Comparison of ENCODE assay signal across 12 mouse cellular contexts in genomic region chr6:48439654-48440053, GRCm38 (mm10). TPM values are rescaled to one million over a fixed set of nuclear protein-coding genes. Genes with fewer than 3 reads are reported as not detected.
DNase-seq lines count a peak whose midpoint lies in the region; ATAC-seq and TF ChIP-seq lines count a peak whose summit lies in the region.
"Had no signal": no experiment of that assay in that cellular context is flagged by ENCODE, and none has a peak within 500 bp of the region (broad histone marks: within the 10 kb centered on the region; RNA-seq: fewer than 3 reads in every experiment).

No protein-coding gene starts in this region.

- H3K36me3 ChIP-seq in heart, embryonic 10.5 days = peaks cover 47% of the 10 kb centered on the region
- peaks cover 30% of the 10 kb centered on the region for H3K36me3 ChIP-seq in kidney, postnatal 0 days (ENCODE audit: insufficient read depth, low read length)
- H3K36me3 ChIP-seq in embryonic facial prominence, embryonic 12.5 days = peaks cover 48% of the 10 kb centered on the region
- H3K36me3 ChIP-seq in limb, embryonic 10.5 days = peaks cover 62% of the 10 kb centered on the region
- peaks cover 35% of the 10 kb centered on the region for H3K36me3 ChIP-seq in liver, embryonic 12.5 days
- H3K36me3 ChIP-seq: G1E had no signal

- H3K9ac ChIP-seq in kidney, postnatal 0 days (ENCODE audit: low read depth, low read length) = no peak overlapping the region
- H3K9ac ChIP-seq in embryonic facial prominence, embryonic 12.5 days = no peak overlapping the region
- H3K9ac ChIP-seq in liver, embryonic 12.5 days = no peak overlapping the region
- H3K9ac ChIP-seq: heart, embryonic 15.5 days; liver, embryonic 13.5 days had no signal

- peak overlapping the region; percentile 16; the same call in 1 of the 2 replicates for H3K27ac ChIP-seq in heart, embryonic 10.5 days
- peak overlapping the region; percentile 71; the same call in 1 of the 2 replicates for H3K27ac ChIP-seq in kidney, postnatal 0 days
- 0 out of 2 replicates have a peak overlapping the region, but pooled peaks have one; percentile 20 for H3K27ac ChIP-seq in embryonic facial prominence, embryonic 12.5 days
- 0 out of 2 replicates have a peak overlapping the region, but pooled peaks have one; percentile 7 for H3K27ac ChIP-seq in limb, embryonic 10.5 days
- H3K27ac ChIP-seq in liver, embryonic 12.5 days = no peak overlapping the region
- H3K27ac ChIP-seq: heart, embryonic 15.5 days; liver, embryonic 13.5 days had no signal

- no peaks in the 10 kb centered on the region for H3K9me3 ChIP-seq in heart, embryonic 10.5 days
- H3K9me3 ChIP-seq in kidney, postnatal 0 days (replicated peaks; ENCODE audit: low read length) = no peaks in the 10 kb centered on the region
- no peaks in the 10 kb centered on the region for H3K9me3 ChIP-seq in embryonic facial prominence, embryonic 12.5 days
- H3K9me3 ChIP-seq in limb, embryonic 10.5 days (replicated peaks) = no peaks in the 10 kb centered on the region
- 0 out of 2 replicates have a peak, but pooled peaks cover 8% of the 10 kb centered on the region for H3K9me3 ChIP-seq in liver, embryonic 12.5 days (replicated peaks)
- H3K9me3 ChIP-seq: heart, embryonic 15.5 days; liver, embryonic 13.5 days had no signal

- no peak for ATAC-seq in kidney, postnatal 0 days (replicated peaks; ENCODE audit: low FRiP score, low read depth)
- no peak for ATAC-seq in embryonic facial prominence, embryonic 12.5 days (ENCODE audit: insufficient number of reproducible peaks, insufficient read depth, low FRiP score, low TSS enrichment)
- no peak for ATAC-seq in liver, embryonic 12.5 days

- H3K27me3 ChIP-seq in heart, embryonic 10.5 days (ENCODE audit: insufficient read depth, poor library complexity, severe bottlenecking) = peaks cover 62% of the 10 kb centered on the region
- H3K27me3 ChIP-seq in kidney, postnatal 0 days (ENCODE audit: insufficient read depth, low read length) = no peaks in the 10 kb centered on the region
- H3K27me3 ChIP-seq in embryonic facial prominence, embryonic 12.5 days = peaks cover 26% of the 10 kb centered on the region
- peaks cover 49% of the 10 kb centered on the region for H3K27me3 ChIP-seq in limb, embryonic 10.5 days (ENCODE audit: low read depth, poor library complexity, severe bottlenecking)
- peaks cover 40% of the 10 kb centered on the region for H3K27me3 ChIP-seq in liver, embryonic 12.5 days (replicated peaks)

- H3K4me3 ChIP-seq in heart, embryonic 10.5 days = no peak overlapping the region
- H3K4me3 ChIP-seq in kidney, postnatal 0 days (replicated peaks; ENCODE audit: low read depth, low read length) = no peak overlapping the region
- H3K4me3 ChIP-seq in embryonic facial prominence, embryonic 12.5 days = no peak overlapping the region
- peak overlapping the region; percentile 41; the same call in 1 of the 2 replicates for H3K4me3 ChIP-seq in limb, embryonic 10.5 days
- no peak overlapping the region for H3K4me3 ChIP-seq in liver, embryonic 12.5 days
- H3K4me3 ChIP-seq: liver, embryonic 13.5 days had no signal

- DNase-seq in heart, embryonic 10.5 days (ENCODE audit: low spot score) = no peak
- no peak for DNase-seq in heart, adult 18-20 months
- no peak for DNase-seq in kidney, postnatal 0 days (ENCODE audit: low spot score)
- no peak for DNase-seq in kidney, postnatal 10 days
- no peak for DNase-seq in limb, embryonic 10.5 days (ENCODE audit: low spot score)
- DNase-seq: adrenal gland, postnatal 25 days; cerebellum, adult 9-11 months; liver, embryonic 13.5 days had no signal

- no peak overlapping the region for H3K4me2 ChIP-seq in kidney, postnatal 0 days (ENCODE audit: low read length)
- no peak overlapping the region for H3K4me2 ChIP-seq in embryonic facial prominence, embryonic 12.5 days (replicated peaks)
- H3K4me2 ChIP-seq in liver, embryonic 12.5 days = no peak overlapping the region
- H3K4me2 ChIP-seq: liver, embryonic 13.5 days had no signal

- H3K4me1 ChIP-seq in heart, embryonic 10.5 days = peaks cover 55% of the 10 kb centered on the region
- H3K4me1 ChIP-seq in kidney, postnatal 0 days (replicated peaks; ENCODE audit: insufficient read depth, low read length) = peaks cover 50% of the 10 kb centered on the region
- peaks cover 56% of the 10 kb centered on the region for H3K4me1 ChIP-seq in embryonic facial prominence, embryonic 12.5 days
- H3K4me1 ChIP-seq in limb, embryonic 10.5 days = peaks cover 65% of the 10 kb centered on the region
- peaks cover 26% of the 10 kb centered on the region; the same call in 1 of the 2 replicates for H3K4me1 ChIP-seq in liver, embryonic 12.5 days

- no peak for TF ChIP-seq CTCF in kidney, postnatal 0 days (IDR thresholded peaks at IDR 0.05; ENCODE audit: low read depth)

RNA-seq across cellular contexts. Expression of gene Zfp467, which starts 6.0 kb away (rescaled TPM):
- 13.4 and 13.9 TPM in 2 replicates for polyA plus RNA-seq in heart, embryonic 10.5 days (2016; fragmentation: Nextera tagmentation; extraction: Ambion mirVana)
- 10 to 100 TPM; 10.2 to 11.3 TPM for total RNA-seq in heart, adult 18-20 months (2021)
- polyA plus RNA-seq in kidney, postnatal 0 days (2015; fragmentation: Nextera tagmentation; extraction: Ambion mirVana) = 27.9 and 33.4 TPM in 2 replicates
- 30.3 and 31.7 TPM in 2 replicates for polyA plus RNA-seq in embryonic facial prominence, embryonic 12.5 days (2016; fragmentation: Nextera tagmentation; extraction: Ambion mirVana)
- 11.0 and 19.6 TPM in 2 replicates for polyA plus RNA-seq in limb, embryonic 10.5 days (2016; fragmentation: Nextera tagmentation; extraction: Ambion mirVana)
- polyA plus RNA-seq in liver, embryonic 12.5 days (2016; fragmentation: Nextera tagmentation; extraction: Ambion mirVana) = 2.9 and 3.9 TPM in 2 replicates

RNA-seq across cellular contexts. Expression of gene Sspo, which starts 8.4 kb away (rescaled TPM):
- polyA plus RNA-seq in heart, embryonic 10.5 days (2016; fragmentation: Nextera tagmentation; extraction: Ambion mirVana) = 0.15 and 0.64 TPM in 2 replicates
- under 1 TPM; 0.22 to 0.23 TPM for total RNA-seq in heart, adult 18-20 months (2021)
- polyA plus RNA-seq in kidney, postnatal 0 days (2015; fragmentation: Nextera tagmentation; extraction: Ambion mirVana) = 0.46 and 0.64 TPM in 2 replicates
- 0.42 and 0.57 TPM in 2 replicates for polyA plus RNA-seq in embryonic facial prominence, embryonic 12.5 days (2016; fragmentation: Nextera tagmentation; extraction: Ambion mirVana)
- 0.20 and 0.45 TPM in 2 replicates for polyA plus RNA-seq in limb, embryonic 10.5 days (2016; fragmentation: Nextera tagmentation; extraction: Ambion mirVana)
- 0.04 TPM in 1 of 2 replicates, not detected in the other for polyA plus RNA-seq in liver, embryonic 12.5 days (2016; fragmentation: Nextera tagmentation; extraction: Ambion mirVana)
- polyA plus RNA-seq: G1E had no signal

RNA-seq across cellular contexts. Expression of gene Krba1, which starts 44.3 kb away (rescaled TPM):
- polyA plus RNA-seq in heart, embryonic 10.5 days (2016; fragmentation: Nextera tagmentation; extraction: Ambion mirVana) = 17.5 and 25.6 TPM in 2 replicates
- 10 to 100 TPM; 14.4 to 18.6 TPM for total RNA-seq in heart, adult 18-20 months (2021)
- 15.7 and 16.0 TPM in 2 replicates for polyA plus RNA-seq in kidney, postnatal 0 days (2015; fragmentation: Nextera tagmentation; extraction: Ambion mirVana)
- 30.2 and 31.3 TPM in 2 replicates for polyA plus RNA-seq in embryonic facial prominence, embryonic 12.5 days (2016; fragmentation: Nextera tagmentation; extraction: Ambion mirVana)
- polyA plus RNA-seq in limb, embryonic 10.5 days (2016; fragmentation: Nextera tagmentation; extraction: Ambion mirVana) = 28.3 and 33.4 TPM in 2 replicates
- polyA plus RNA-seq in liver, embryonic 12.5 days (2016; fragmentation: Nextera tagmentation; extraction: Ambion mirVana) = 3.9 and 4.1 TPM in 2 replicates
- polyA plus RNA-seq: G1E had no signal
